Mouse (Mus musculus) liver, postnatal 0 days (tissue): Measurements from ENCODE around the gene Arhgef9.

Experiments used
- CTCF ChIP-seq: sonication (generic); IDR thresholded peaks from 2 replicates; pipeline ENCODE4 v1.5.1; 2016; ENCODE audit warnings: antibody characterized with exemption, low read depth
- EP300 ChIP-seq: IDR thresholded peaks from 2 replicates; pipeline ENCODE4 v1.6.1; 2016; ENCODE audit warnings: antibody characterized with exemption, low read depth, mild to moderate bottlenecking

DNA sequence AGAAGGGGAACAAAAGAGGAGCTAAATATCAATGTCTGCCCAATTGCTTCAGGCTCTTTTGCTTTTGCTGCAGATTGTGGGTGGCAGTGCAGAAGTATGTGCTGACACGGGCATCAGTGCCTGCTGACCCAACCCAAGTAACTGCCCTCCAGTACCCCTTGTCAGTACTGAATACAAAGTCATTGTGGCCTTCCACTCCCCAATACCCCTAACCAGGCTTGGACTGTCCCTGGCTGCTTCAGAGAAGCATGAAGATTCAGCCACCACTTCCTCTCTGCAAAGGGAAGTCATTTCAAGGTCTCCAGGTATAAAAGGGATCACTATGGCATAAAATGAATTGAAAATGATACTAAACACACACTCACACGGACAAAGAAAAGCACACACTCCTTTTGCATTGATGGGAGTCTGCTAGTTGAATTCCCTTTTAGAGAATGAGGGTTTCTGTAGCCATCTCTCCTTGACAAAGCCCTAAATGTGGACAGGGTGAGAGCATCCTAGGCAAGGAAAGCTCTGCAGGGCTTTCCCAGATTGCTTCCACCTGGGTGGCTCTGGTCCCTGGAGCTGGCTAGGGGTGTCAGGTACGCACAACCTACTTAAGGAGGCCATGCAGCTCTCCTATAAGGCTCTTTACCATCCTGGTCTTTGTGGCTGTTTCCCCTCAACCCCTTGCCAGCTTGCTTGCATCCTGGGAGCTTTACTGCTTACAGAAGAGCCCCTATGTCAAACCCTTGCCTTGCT is 1.1 kb downstream of the Arhgef9 start:
- TF ChIP-seq CTCF (no peak), EP300 (no peak)
